Mouse (Mus musculus): ENCODE data around the gene Tcp1. TPM values are rescaled to one million over a fixed set of nuclear protein-coding genes. Genes with fewer than 3 reads are reported as not detected.

The Tcp1 gene
- total RNA-seq, 1 experiment: 519 TPM

DNA sequence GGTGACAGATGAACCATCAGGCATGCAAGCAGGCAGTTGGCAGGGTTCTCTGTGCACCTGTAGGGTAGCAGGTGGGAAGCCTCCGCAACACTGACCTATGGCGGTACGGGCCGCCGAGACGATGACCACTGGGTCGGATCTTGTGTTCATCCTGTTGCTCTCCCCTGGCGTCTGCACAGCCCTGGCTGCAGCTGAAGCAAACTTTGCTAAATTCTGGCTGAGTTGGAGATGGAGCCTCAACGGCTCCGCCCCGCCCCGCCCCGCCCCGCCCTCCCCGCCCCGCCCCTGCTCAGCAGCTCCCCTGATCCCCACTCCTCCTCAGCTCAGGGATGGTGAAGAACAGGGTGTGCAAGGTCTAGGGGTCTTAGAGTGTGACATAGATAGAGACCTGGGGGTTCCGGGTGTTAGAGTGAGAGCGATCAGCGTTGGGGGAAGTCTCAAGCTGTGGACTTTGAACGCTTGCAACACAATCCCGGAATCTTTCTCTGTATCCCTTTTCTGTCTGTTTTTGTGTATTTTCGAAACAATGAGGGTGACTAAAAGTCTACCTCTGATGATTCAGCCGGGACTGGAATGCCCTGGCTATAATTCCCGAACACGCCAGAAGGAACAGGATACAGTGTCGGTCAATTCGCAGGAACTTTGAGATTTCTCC is 24.8 kb downstream of the Tcp1 start, which contains the start of gene Acat3:
Gene Acat3 (minus strand): TSS at position 450 of the 655 bp plus-strand sequence.
- in situ Hi-C loops (cut with MboI; ENCODE audit: low sequenced_read_pairs in 2 of 2, unreplicated experiment in 2 of 2): no loop called here

DNA sequence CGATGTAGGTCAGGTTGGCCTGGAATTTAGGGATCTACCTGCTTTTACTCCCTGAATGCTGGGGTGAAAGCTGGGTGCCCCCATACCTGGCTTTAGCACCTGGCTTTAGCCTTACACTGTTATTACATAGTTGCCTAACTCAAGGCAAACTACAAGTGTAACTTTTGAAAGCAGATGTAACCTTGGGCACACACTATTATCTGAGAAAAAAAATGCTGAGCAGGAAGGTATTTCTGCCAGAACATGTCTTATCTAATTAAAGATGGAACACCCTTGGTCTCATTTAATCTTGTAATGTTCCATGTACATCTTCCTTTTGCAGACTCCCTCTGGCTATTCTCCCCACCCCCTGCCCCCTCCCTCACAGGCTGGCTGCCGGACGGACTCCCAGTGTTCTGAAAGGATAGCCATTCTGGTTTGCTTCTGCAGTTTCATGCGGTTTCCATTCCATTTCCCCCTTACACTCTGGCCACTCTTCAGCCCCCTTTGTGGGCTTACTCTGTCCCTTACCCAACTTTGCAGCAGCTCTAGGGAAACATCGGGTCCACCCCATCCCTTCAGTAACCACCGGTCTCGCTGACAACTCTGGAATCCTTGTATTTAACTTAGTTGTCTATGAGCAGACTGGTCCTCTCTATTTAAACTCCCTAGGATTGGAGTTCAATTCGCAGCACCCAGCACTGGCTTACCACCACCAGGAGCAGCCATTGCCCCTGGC is 26.2 kb downstream of the Tcp1 start:
- Histone ChIP-seq H3K9me3 (ENCODE audit: control insufficient read depth, insufficient read depth, low read depth, low read length) (no peaks in the 10 kb centered on the region), H3K36me3 (ENCODE audit: control insufficient read depth, insufficient read depth, low read length, poor library complexity, severe bottlenecking) (peaks cover 10% of the 10 kb centered on the region), H3K27ac (ENCODE audit: insufficient read depth, low read depth, low read length, poor library complexity, severe bottlenecking) (no peak overlapping the region), H3K4me1 (ENCODE audit: control insufficient read depth in 2 of 2, insufficient read depth in 2 of 2, low read length in 2 of 2, poor library complexity in 1 of 2) (no peaks in the 10 kb centered on the region; a peak in 2 of 4 replicates), H3K4me3 (ENCODE audit: insufficient read depth in 1 of 2, low read depth in 1 of 2, low read length in 2 of 2, poor library complexity in 1 of 2, severe bottlenecking in 1 of 2) (no peak overlapping the region), H3K9ac (ENCODE audit: insufficient read depth, low read depth, low read length, poor library complexity, severe bottlenecking) (no peak overlapping the region)
- DNase-seq (ENCODE audit: low read depth, low spot score): no peak
- in situ Hi-C loops (cut with MboI; ENCODE audit: low sequenced_read_pairs in 2 of 2, unreplicated experiment in 2 of 2): no loop called here
- TF ChIP-seq HCFC1 (IDR thresholded peaks at IDR 0.05; ENCODE audit: borderline replicate concordance, insufficient read depth, low read length) (no peak), MAFK (IDR thresholded peaks at IDR 0.05; ENCODE audit: insufficient read depth, low read depth, low read length) (no peak), ZC3H11A (IDR thresholded peaks at IDR 0.05; ENCODE audit: borderline replicate concordance, low read depth, low read length) (no peak), CHD2 (IDR thresholded peaks at IDR 0.05; ENCODE audit: low read depth, low read length) (no peak), ZNF384 (IDR thresholded peaks at IDR 0.05; ENCODE audit: low read depth, low read length) (no peak)

More for the DNA sequence above, 24.8 kb downstream of the Tcp1 start, which contains the start of gene Acat3:
- peak within 1 kb of the TSS; percentile 29; the same call in 1 of the 2 replicates for H3K9ac ChIP-seq (ENCODE audit: insufficient read depth, low read depth, low read length, poor library complexity, severe bottlenecking)
- H3K27ac ChIP-seq (ENCODE audit: insufficient read depth, low read depth, low read length, poor library complexity, severe bottlenecking): no peak within 1 kb of the TSS
- no peak for TF ChIP-seq CHD2 (IDR thresholded peaks at IDR 0.05; ENCODE audit: low read depth, low read length)
- TF ChIP-seq ZC3H11A (IDR thresholded peaks at IDR 0.05; ENCODE audit: borderline replicate concordance, low read depth, low read length): no peak
- TF ChIP-seq ZNF384 (IDR thresholded peaks at IDR 0.05; ENCODE audit: low read depth, low read length): no peak
- TF ChIP-seq HCFC1 (IDR thresholded peaks at IDR 0.05; ENCODE audit: borderline replicate concordance, insufficient read depth, low read length): no peak
- TF ChIP-seq MAFK (IDR thresholded peaks at IDR 0.05; ENCODE audit: insufficient read depth, low read depth, low read length): no peak
- peaks cover 6% of the 10 kb centered on the region; the same call in 1 of the 2 replicates for H3K36me3 ChIP-seq (ENCODE audit: control insufficient read depth, insufficient read depth, low read length, poor library complexity, severe bottlenecking)
- H3K9me3 ChIP-seq (ENCODE audit: control insufficient read depth, insufficient read depth, low read depth, low read length): no peaks in the 10 kb centered on the region
- H3K4me3 ChIP-seq (ENCODE audit: insufficient read depth in 1 of 2, low read depth in 1 of 2, low read length in 2 of 2, poor library complexity in 1 of 2, severe bottlenecking in 1 of 2): peak within 1 kb of the TSS; percentile 38 to 56
- DNase-seq (ENCODE audit: low read depth, low spot score): no peak
- no peaks in the 10 kb centered on the region; a peak in 2 of 4 replicates for H3K4me1 ChIP-seq (ENCODE audit: control insufficient read depth in 2 of 2, insufficient read depth in 2 of 2, low read length in 2 of 2, poor library complexity in 1 of 2)

DNA sequence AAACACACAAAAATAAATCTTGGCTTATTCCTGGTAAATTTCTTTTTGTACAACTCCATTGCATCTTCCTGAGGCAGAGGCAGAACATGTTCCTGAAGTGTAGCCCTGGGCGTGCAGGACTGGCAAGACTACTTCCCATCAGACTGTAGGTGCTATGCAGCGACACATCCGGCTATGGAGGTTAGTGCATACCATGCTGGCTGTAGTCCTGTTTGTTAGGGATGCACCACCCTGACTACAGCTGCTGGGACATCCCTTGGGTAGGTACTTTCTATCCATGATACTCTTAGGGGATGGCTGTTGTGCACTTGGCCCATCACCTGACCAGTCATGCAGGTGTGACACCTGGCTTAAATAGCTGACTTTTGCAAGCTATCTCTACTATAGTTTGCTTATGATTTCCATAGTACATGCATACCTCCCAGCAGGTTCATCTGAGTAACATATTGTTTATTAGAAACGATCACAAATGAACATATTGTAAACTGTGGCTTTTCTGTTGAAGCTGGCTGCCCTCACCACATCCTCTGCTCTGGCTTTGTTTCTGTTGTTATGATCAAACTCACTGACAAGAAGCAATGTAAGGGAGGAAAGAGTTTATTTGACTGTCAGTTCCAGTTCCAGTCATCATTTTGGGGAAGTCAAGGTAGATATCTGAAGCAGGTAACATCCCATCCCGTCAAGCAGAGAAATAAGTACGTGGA is 27.1 kb downstream of the Tcp1 start:
- Histone ChIP-seq H3K4me3 (ENCODE audit: insufficient read depth in 1 of 2, low read depth in 1 of 2, low read length in 2 of 2, poor library complexity in 1 of 2, severe bottlenecking in 1 of 2) (no peak overlapping the region), H3K36me3 (ENCODE audit: control insufficient read depth, insufficient read depth, low read length, poor library complexity, severe bottlenecking) (peaks cover 10% of the 10 kb centered on the region), H3K9ac (ENCODE audit: insufficient read depth, low read depth, low read length, poor library complexity, severe bottlenecking) (no peak overlapping the region), H3K9me3 (ENCODE audit: control insufficient read depth, insufficient read depth, low read depth, low read length) (no peaks in the 10 kb centered on the region), H3K27ac (ENCODE audit: insufficient read depth, low read depth, low read length, poor library complexity, severe bottlenecking) (no peak overlapping the region), H3K4me1 (ENCODE audit: control insufficient read depth in 2 of 2, insufficient read depth in 2 of 2, low read length in 2 of 2, poor library complexity in 1 of 2) (no peaks in the 10 kb centered on the region; a peak in 2 of 4 replicates)
- TF ChIP-seq ZC3H11A (IDR thresholded peaks at IDR 0.05; ENCODE audit: borderline replicate concordance, low read depth, low read length): no peak
- no peak for TF ChIP-seq HCFC1 (IDR thresholded peaks at IDR 0.05; ENCODE audit: borderline replicate concordance, insufficient read depth, low read length)
- no peak for TF ChIP-seq CHD2 (IDR thresholded peaks at IDR 0.05; ENCODE audit: low read depth, low read length)
- in situ Hi-C loops (cut with MboI; ENCODE audit: low sequenced_read_pairs in 2 of 2, unreplicated experiment in 2 of 2): no loop called here
- DNase-seq (ENCODE audit: low read depth, low spot score): no peak

DNA sequence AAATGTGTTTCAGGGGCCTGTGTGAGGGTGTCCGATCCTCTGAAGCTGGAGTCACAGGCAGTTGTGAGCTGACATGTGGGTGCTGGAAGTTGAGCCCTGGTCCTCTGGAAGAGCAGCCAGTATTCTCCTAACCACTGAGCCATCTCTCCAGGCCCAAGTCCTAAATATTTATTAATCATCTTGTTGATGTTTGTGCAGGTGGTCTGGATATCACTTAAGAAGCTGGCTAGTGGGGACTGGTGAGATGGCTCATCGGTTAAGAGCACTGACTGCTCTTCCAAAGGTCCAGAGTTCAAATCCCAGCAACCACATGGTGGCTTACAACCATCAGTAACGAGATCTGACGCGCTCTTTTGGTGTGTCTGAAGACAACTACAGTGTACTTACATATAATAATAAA is 34.2 kb downstream of the Tcp1 start:
- Histone ChIP-seq H3K4me1 (ENCODE audit: control insufficient read depth in 2 of 2, insufficient read depth in 2 of 2, low read length in 2 of 2, poor library complexity in 1 of 2) (no peaks in the 10 kb centered on the region), H3K9me3 (ENCODE audit: control insufficient read depth, insufficient read depth, low read depth, low read length) (no peaks in the 10 kb centered on the region), H3K36me3 (ENCODE audit: control insufficient read depth, insufficient read depth, low read length, poor library complexity, severe bottlenecking) (peaks cover 22% of the 10 kb centered on the region), H3K27ac (ENCODE audit: insufficient read depth, low read depth, low read length, poor library complexity, severe bottlenecking) (no peak overlapping the region), H3K4me3 (ENCODE audit: insufficient read depth in 1 of 2, low read depth in 1 of 2, low read length in 2 of 2, poor library complexity in 1 of 2, severe bottlenecking in 1 of 2) (no peak overlapping the region), H3K9ac (ENCODE audit: insufficient read depth, low read depth, low read length, poor library complexity, severe bottlenecking) (no peak overlapping the region)
- DNase-seq (ENCODE audit: low read depth, low spot score): no peak
- TF ChIP-seq CHD2 (IDR thresholded peaks at IDR 0.05; ENCODE audit: low read depth, low read length) (no peak), MAFK (IDR thresholded peaks at IDR 0.05; ENCODE audit: insufficient read depth, low read depth, low read length) (no peak)
- in situ Hi-C loops (cut with MboI; ENCODE audit: low sequenced_read_pairs in 2 of 2, unreplicated experiment in 2 of 2): no loop called here
